Mouse (Mus musculus) kidney, embryonic 16.5 days (tissue): ENCODE data around the gene Bcor. TPM values are rescaled to one million over a fixed set of nuclear protein-coding genes. Genes with fewer than 3 reads are reported as not detected.
A peak's percentile ranks its signal among the peaks of the same experiment; 100 is the strongest.

Experiments
- ATAC-seq: fragments of 200-750 bp; cut with Nextera tagmentation; 2 replicates; pipeline ENCODE4 v1.8.0; 2017; ENCODE audit warnings: moderate TSS enrichment; ENCODE audit not compliant: low FRiP score, low TSS enrichment
- H3K27ac ChIP-seq: fragments of 300-500 bp; sonication (generic); 2 replicates; pipeline ENCODE4 v1.5.1; 2014; ENCODE audit warnings: low read length
- H3K27me3 ChIP-seq: fragments of 300-500 bp; sonication (generic); 2 replicates; pipeline ENCODE4 v1.6.1; 2014; ENCODE audit warnings: low read length, control low read depth, mixed read lengths; ENCODE audit not compliant: insufficient read depth
- H3K36me3 ChIP-seq: fragments of 300-500 bp; sonication (generic); 2 replicates; pipeline ENCODE4 v1.6.1; 2014; ENCODE audit warnings: low read length, control low read depth, mixed read lengths; ENCODE audit not compliant: insufficient read depth
- H3K4me1 ChIP-seq: fragments of 300-500 bp; sonication (generic); 2 replicates; pipeline ENCODE4 v1.6.1; 2014; ENCODE audit warnings: low read length, control low read depth, mixed read lengths; ENCODE audit not compliant: insufficient read depth
- H3K4me2 ChIP-seq: fragments of 300-500 bp; sonication (generic); replicated peaks from 2 replicates; pipeline ENCODE4 v1.6.1; 2014; ENCODE audit warnings: low read depth, low read length
- H3K4me3 ChIP-seq: fragments of 300-500 bp; sonication (generic); 2 replicates; pipeline ENCODE4 v1.5.1; 2014; ENCODE audit warnings: mild to moderate bottlenecking, low read length
- H3K9ac ChIP-seq: fragments of 300-500 bp; sonication (generic); replicated peaks from 2 replicates; pipeline ENCODE4 v1.6.1; 2014; ENCODE audit warnings: low read length
- H3K9me3 ChIP-seq: fragments of 300-500 bp; sonication (generic); 2 replicates; pipeline ENCODE4 v1.6.1; 2016; ENCODE audit warnings: low read length, control low read depth
- WGBS: fragments of 180-500 bp; shearing (Covaris S2); extraction: QIAGEN DNeasy Blood & Tissue Kit; methylation state at CpG from one replicate; pipeline ENCODE4 v1.1.7; 2014; 5-methylcytosine and 5-hydroxymethylcytosine counted together
- polyA plus RNA-seq: library from polyadenylated mRNA; unstranded; fragments of >200 nt; fragmentation: Nextera tagmentation; extraction: Ambion mirVana; gene quantifications from 2 replicates; pipeline ENCODE4 v1.2.1, GENCODE M21; 2015

The Bcor gene
- polyA plus RNA-seq, 1 experiment from 2014 or later = 16.7 TPM

GRCm38 (mm10) chrX:12127106-12127670, 33.0 kb downstream of the Bcor start:
- Histone ChIP-seq H3K27ac (peak overlapping the region; percentile 90), H3K4me1 (peaks cover 47% of the 10 kb centered on the region), H3K9me3 (no peaks in the 10 kb centered on the region), H3K4me3 (peak overlapping the region; percentile 66), H3K4me2 (peak overlapping the region; percentile 68), H3K36me3 (no peaks in the 10 kb centered on the region), H3K27me3 (peaks cover 69% of the 10 kb centered on the region), H3K9ac (peak overlapping the region; percentile 80)
- no peak for ATAC-seq
- 1% methylated on average over 24 of the region's 24 CpGs for WGBS

GRCm38 (mm10) chrX:12126408-12127105, 33.6 kb downstream of the Bcor start:
- Histone ChIP-seq H3K9me3 (no peaks in the 10 kb centered on the region), H3K4me2 (peak overlapping the region; percentile 68), H3K9ac (peak overlapping the region; percentile 80), H3K4me1 (peaks cover 46% of the 10 kb centered on the region), H3K27ac (peak overlapping the region; percentile 90), H3K4me3 (peak overlapping the region; percentile 66), H3K36me3 (no peaks in the 10 kb centered on the region), H3K27me3 (peaks cover 68% of the 10 kb centered on the region)
- 4% methylated on average over 22 of the region's 22 CpGs for WGBS
- no peak for ATAC-seq

- no peak for ATAC-seq
- H3K9ac ChIP-seq = no peak overlapping the region
- peaks cover 48% of the 10 kb centered on the region for H3K27me3 ChIP-seq
- H3K36me3 ChIP-seq = no peaks in the 10 kb centered on the region
- H3K4me2 ChIP-seq = no peak overlapping the region
- 21% methylated on average over 3 of the region's 3 CpGs for WGBS
- H3K4me3 ChIP-seq = no peak overlapping the region
- no peak overlapping the region for H3K27ac ChIP-seq
- H3K4me1 ChIP-seq = peaks cover 33% of the 10 kb centered on the region
- H3K9me3 ChIP-seq = no peaks in the 10 kb centered on the region
These were observed 35.6 kb downstream of the Bcor start for GRCm38 (mm10) chrX:12124571-12124970.

GRCm38 (mm10) chrX:12123687-12124087, 36.5 kb downstream of the Bcor start:
- Histone ChIP-seq H3K36me3 (no peaks in the 10 kb centered on the region), H3K4me2 (0 out of 2 replicates have a peak overlapping the region, but pooled peaks have one; percentile 8), H3K27ac (peak overlapping the region; percentile 63; the same call in 1 of the 2 replicates), H3K9me3 (no peaks in the 10 kb centered on the region), H3K27me3 (peaks cover 39% of the 10 kb centered on the region), H3K4me3 (no peak overlapping the region), H3K9ac (no peak overlapping the region), H3K4me1 (peaks cover 24% of the 10 kb centered on the region)
- WGBS = 12% methylated on average over 6 of the region's 6 CpGs
- ATAC-seq = no peak

- Histone ChIP-seq H3K9me3 (no peaks in the 10 kb centered on the region), H3K36me3 (no peaks in the 10 kb centered on the region), H3K9ac (peak overlapping the region; percentile 55), H3K4me3 (peak overlapping the region; percentile 11; the same call in 1 of the 2 replicates), H3K27ac (peak overlapping the region; percentile 84), H3K4me2 (peak overlapping the region; percentile 45), H3K4me1 (peaks cover 24% of the 10 kb centered on the region), H3K27me3 (peaks cover 30% of the 10 kb centered on the region)
- ATAC-seq = peak; percentile 65
- WGBS = 13% methylated on average over 21 of the region's 21 CpGs
These were observed 37.4 kb downstream of the Bcor start for GRCm38 (mm10) chrX:12122594-12123331.

GRCm38 (mm10) chrX:12119476-12119875, 40.7 kb downstream of the Bcor start:
- Histone ChIP-seq H3K27ac (no peak overlapping the region), H3K9ac (no peak overlapping the region), H3K36me3 (no peaks in the 10 kb centered on the region), H3K4me1 (peaks cover 14% of the 10 kb centered on the region), H3K4me2 (no peak overlapping the region), H3K27me3 (peaks cover 10% of the 10 kb centered on the region; the same call in 1 of the 2 replicates), H3K9me3 (no peaks in the 10 kb centered on the region), H3K4me3 (no peak overlapping the region)
- ATAC-seq = no peak
- WGBS = 17% methylated on average over 1 of the region's 1 CpGs

GRCm38 (mm10) chrX:12116128-12116527, 44.0 kb downstream of the Bcor start:
- no peaks in the 10 kb centered on the region for H3K9me3 ChIP-seq
- no peak overlapping the region for H3K4me2 ChIP-seq
- H3K36me3 ChIP-seq = no peaks in the 10 kb centered on the region
- 0 out of 2 replicates have a peak, but pooled peaks cover 3% of the 10 kb centered on the region for H3K27me3 ChIP-seq
- H3K9ac ChIP-seq = no peak overlapping the region
- H3K4me1 ChIP-seq = no peaks in the 10 kb centered on the region; the same call in 1 of the 2 replicates
- WGBS = 22% methylated on average over 7 of the region's 7 CpGs
- no peak overlapping the region for H3K27ac ChIP-seq
- H3K4me3 ChIP-seq = no peak overlapping the region
- ATAC-seq = no peak

GRCm38 (mm10) chrX:12112166-12112565, 48.0 kb downstream of the Bcor start:
- H3K9me3 ChIP-seq = no peaks in the 10 kb centered on the region
- H3K4me1 ChIP-seq = no peaks in the 10 kb centered on the region; the same call in 1 of the 2 replicates
- H3K4me3 ChIP-seq = no peak overlapping the region
- no peak overlapping the region for H3K27ac ChIP-seq
- H3K36me3 ChIP-seq = no peaks in the 10 kb centered on the region
- 85% methylated on average over 4 of the region's 4 CpGs for WGBS
- ATAC-seq = no peak
- H3K9ac ChIP-seq = no peak overlapping the region
- H3K4me2 ChIP-seq = no peak overlapping the region
- peaks cover 3% of the 10 kb centered on the region; the same call in 1 of the 2 replicates for H3K27me3 ChIP-seq

GRCm38 (mm10) chrX:12110518-12110917, 49.6 kb downstream of the Bcor start:
- Histone ChIP-seq H3K4me2 (no peak overlapping the region), H3K27me3 (no peaks in the 10 kb centered on the region; the same call in 1 of the 2 replicates), H3K36me3 (no peaks in the 10 kb centered on the region), H3K27ac (no peak overlapping the region), H3K9me3 (no peaks in the 10 kb centered on the region), H3K4me3 (no peak overlapping the region), H3K4me1 (no peaks in the 10 kb centered on the region), H3K9ac (no peak overlapping the region)
- ATAC-seq = no peak
- WGBS = 84% methylated on average over 6 of the region's 6 CpGs
